Mouse (Mus musculus): ENCODE data around the gene Caly. TPM values are rescaled to one million over a fixed set of nuclear protein-coding genes. Genes with fewer than 3 reads are reported as not detected.

The Caly gene
- polyA plus RNA-seq, 1 experiment = 0.27 TPM

- TF ChIP-seq CTCF (IDR thresholded peaks at IDR 0.05; ENCODE audit: insufficient read depth, low read length) (no peak), POLR2A (IDR thresholded peaks at IDR 0.05; ENCODE audit: borderline replicate concordance, extremely low read depth, low read depth, low read length) (no peak)
- peaks cover under 1% of the 10 kb centered on the region; the same call in 1 of the 2 replicates for H3K4me1 ChIP-seq (ENCODE audit: control insufficient read depth, insufficient read depth, low read length)
- WGBS = 94% methylated on average over 12 of the region's 12 CpGs
- H3K4me3 ChIP-seq (replicated peaks; ENCODE audit: extremely low read depth, low read depth, low read length) = no peak overlapping the region
- no peak for DNase-seq
These were observed 50.6 kb downstream of the Caly start for GRCm38 (mm10) chr7:140031771-140032170.

Other genes starting within 250 kb of the Caly start
- 0.09 and 0.12 TPM in 2 replicates for gene Adgra1, start 248.4 kb downstream of the Caly start, polyA plus RNA-seq (2012; rRNA removed)
- 4.8 and 5.6 TPM in 2 replicates for gene Kndc1, start 187.9 kb downstream of the Caly start, polyA plus RNA-seq (2012; rRNA removed)
- 0.09 TPM in 1 of 2 replicates, not detected in the other for gene Utf1, start 138.8 kb downstream of the Caly start, polyA plus RNA-seq (2012; rRNA removed)
- gene 6430531B16Rik, start 103.8 kb downstream of the Caly start, polyA plus RNA-seq (2012; rRNA removed) = 5.6 and 6.8 TPM in 2 replicates
- gene Adam8, start 90.0 kb downstream of the Caly start, polyA plus RNA-seq (2012; rRNA removed) = 19.2 and 21.2 TPM in 2 replicates
- gene Zfp511, start 46.2 kb downstream of the Caly start, polyA plus RNA-seq (2012; rRNA removed) = 75.7 and 85.5 TPM in 2 replicates
- 19.4 and 25.3 TPM in 2 replicates for gene Tubgcp2, start 45.9 kb downstream of the Caly start, polyA plus RNA-seq (2012; rRNA removed)
- gene Msx3, start 33.5 kb downstream of the Caly start, polyA plus RNA-seq (2012; rRNA removed) = not detected in 2 replicates
- not detected in 2 replicates for gene Prap1, start 10.8 kb upstream of the Caly start, polyA plus RNA-seq (2012; rRNA removed)
- gene Fuom, start 19.9 kb upstream of the Caly start, polyA plus RNA-seq (2012; rRNA removed) = 20.4 and 27.3 TPM in 2 replicates
- gene Paox, start 33.3 kb upstream of the Caly start, polyA plus RNA-seq (2012; rRNA removed) = 6.7 and 11.2 TPM in 2 replicates
- gene Echs1, start 33.9 kb upstream of the Caly start, polyA plus RNA-seq (2012; rRNA removed) = 62.4 and 71.8 TPM in 2 replicates
- gene Mtg1, start 55.0 kb upstream of the Caly start, polyA plus RNA-seq (2012; rRNA removed) = 14.7 and 18.2 TPM in 2 replicates
- 0.25 and 0.27 TPM in 2 replicates for gene Sprn, start 72.3 kb upstream of the Caly start, polyA plus RNA-seq (2012; rRNA removed)
- gene Olfr522, start 82.2 kb upstream of the Caly start, polyA plus RNA-seq (2012; rRNA removed) = not detected in 2 replicates
- not detected in 2 replicates for gene Olfr523, start 90.7 kb upstream of the Caly start, polyA plus RNA-seq (2012; rRNA removed)
- not detected in 2 replicates for gene Olfr524, start 123.4 kb upstream of the Caly start, polyA plus RNA-seq (2012; rRNA removed)
- gene Cd163l1, start 135.7 kb upstream of the Caly start, polyA plus RNA-seq (2012; rRNA removed) = 1.7 and 2.8 TPM in 2 replicates
- gene 5830411N06Rik, start 164.7 kb upstream of the Caly start, polyA plus RNA-seq (2012; rRNA removed) = 0.58 and 0.78 TPM in 2 replicates
- gene Olfr525, start 238.3 kb upstream of the Caly start, polyA plus RNA-seq (2012; rRNA removed) = not detected in 2 replicates

All from lung, adult 2 months (tissue).